Mouse (Mus musculus) heart, adult 18-20 months (tissue): ENCODE measurements around the gene Mrm3. TPM values are rescaled to one million over a fixed set of nuclear protein-coding genes. Genes with fewer than 3 reads are reported as not detected.

Experiments used
- DNase-seq, 2 experiments: peaks; one replicate each; pipeline ENCODE4 v3.0.0; 2021 to 2022; ENCODE audit warnings: mixed read lengths in 1 of 2
- total RNA-seq, 2 experiments: library from RNA; stranded (reverse); gene quantifications; 2 replicates each; pipeline ENCODE4 v1.2.3; 2021

Mrm3 gene
- total RNA-seq, 2 experiments from 2014 or later, result 24.6 to 27.4 TPM

GRCm38 (mm10) chr11:76252036-76252435 is 8.5 kb downstream of the Mrm3 start:
- DNase-seq, result no peak

- peak; percentile 87 to 95 for DNase-seq
These were observed 9.8 kb downstream of the Mrm3 start for GRCm38 (mm10) chr11:76253145-76253917.

- DNase-seq, result peak in 1 of 2 experiments; percentile 34
These were observed 10.4 kb downstream of the Mrm3 start for GRCm38 (mm10) chr11:76253918-76254264.

- peak; percentile 43 to 44 for DNase-seq
These were observed 12.0 kb downstream of the Mrm3 start for GRCm38 (mm10) chr11:76255431-76256001.

GRCm38 (mm10) chr11:76256129-76256528 is 12.6 kb downstream of the Mrm3 start:
- no peak for DNase-seq

- DNase-seq, result no peak
These were observed 13.9 kb downstream of the Mrm3 start for GRCm38 (mm10) chr11:76257386-76257785.

- DNase-seq, result no peak
These were observed 15.0 kb downstream of the Mrm3 start for GRCm38 (mm10) chr11:76258511-76258910.

GRCm38 (mm10) chr11:76260208-76261050 is 16.9 kb downstream of the Mrm3 start:
- no peak for DNase-seq

GRCm38 (mm10) chr11:76261224-76261623 is 17.7 kb downstream of the Mrm3 start:
- DNase-seq, result peak in 1 of 2 experiments; percentile 55

GRCm38 (mm10) chr11:76262611-76263351 is 19.3 kb downstream of the Mrm3 start:
- DNase-seq, result no peak

GRCm38 (mm10) chr11:76267550-76267949 is 24.0 kb downstream of the Mrm3 start:
- DNase-seq, result no peak

- no peak for DNase-seq
These were observed 24.5 kb downstream of the Mrm3 start for GRCm38 (mm10) chr11:76268001-76268459.

- no peak for DNase-seq
These were observed 25.1 kb downstream of the Mrm3 start for GRCm38 (mm10) chr11:76268521-76269065.

- DNase-seq, result peak in 1 of 2 experiments; percentile 47
These were observed 28.9 kb downstream of the Mrm3 start for GRCm38 (mm10) chr11:76272440-76272839.

- DNase-seq, result no peak
These were observed 35.7 kb downstream of the Mrm3 start for GRCm38 (mm10) chr11:76278960-76279852.

GRCm38 (mm10) chr11:76279971-76280370 is 36.5 kb downstream of the Mrm3 start:
- DNase-seq, result no peak

- DNase-seq, result no peak
These were observed 40.3 kb downstream of the Mrm3 start for GRCm38 (mm10) chr11:76283841-76284240.

GRCm38 (mm10) chr11:76285431-76286075 is 42.0 kb downstream of the Mrm3 start:
- peak; percentile 54 to 63 for DNase-seq

GRCm38 (mm10) chr11:76286534-76287126 is 43.1 kb downstream of the Mrm3 start:
- peak in 1 of 2 experiments; percentile 27 for DNase-seq

GRCm38 (mm10) chr11:76287301-76287700 is 43.8 kb downstream of the Mrm3 start:
- DNase-seq, result no peak
